Mouse (Mus musculus): ENCODE results near the gene Zfp213.

Zfp213 gene

GRCm38 (mm10) chr17:23552896-23553633, 11.0 kb downstream of the Zfp213 start:
- no peak for TF ChIP-seq GATA4 (IDR thresholded peaks at IDR 0.05; ENCODE audit: insufficient replicate concordance, low read length)

GRCm38 (mm10) chr17:23551963-23552362, 12.1 kb downstream of the Zfp213 start:
- TF ChIP-seq GATA4 (IDR thresholded peaks at IDR 0.05; ENCODE audit: insufficient replicate concordance, low read length), result peak; percentile 68; the same call in 1 of the 2 replicates

- TF ChIP-seq GATA4 (IDR thresholded peaks at IDR 0.05; ENCODE audit: insufficient replicate concordance, low read length), result no peak
Measured at GRCm38 (mm10) chr17:23551416-23551815, 12.6 kb downstream of the Zfp213 start.

GRCm38 (mm10) chr17:23550856-23551255, 13.2 kb downstream of the Zfp213 start:
- no peak for TF ChIP-seq GATA4 (IDR thresholded peaks at IDR 0.05; ENCODE audit: insufficient replicate concordance, low read length)

- TF ChIP-seq GATA4 (IDR thresholded peaks at IDR 0.05; ENCODE audit: insufficient replicate concordance, low read length), result peak; percentile 20; the same call in 1 of the 2 replicates
Measured at GRCm38 (mm10) chr17:23550188-23550791, 13.7 kb downstream of the Zfp213 start.

GRCm38 (mm10) chr17:23549441-23549840, 14.6 kb downstream of the Zfp213 start:
- TF ChIP-seq GATA4 (IDR thresholded peaks at IDR 0.05; ENCODE audit: insufficient replicate concordance, low read length), result no peak

- TF ChIP-seq GATA4 (IDR thresholded peaks at IDR 0.05; ENCODE audit: insufficient replicate concordance, low read length), result no peak; the same call in 1 of the 2 replicates
Measured at GRCm38 (mm10) chr17:23548615-23549014, 15.4 kb downstream of the Zfp213 start.

- TF ChIP-seq GATA4 (IDR thresholded peaks at IDR 0.05; ENCODE audit: insufficient replicate concordance, low read length), result no peak
Measured at GRCm38 (mm10) chr17:23547681-23548443, 16.2 kb downstream of the Zfp213 start.

GRCm38 (mm10) chr17:23546702-23547505, 17.1 kb downstream of the Zfp213 start:
- no peak for TF ChIP-seq GATA4 (IDR thresholded peaks at IDR 0.05; ENCODE audit: insufficient replicate concordance, low read length)

GRCm38 (mm10) chr17:23546333-23546701, 17.7 kb downstream of the Zfp213 start:
- no peak for TF ChIP-seq GATA4 (IDR thresholded peaks at IDR 0.05; ENCODE audit: insufficient replicate concordance, low read length)

- no peak for TF ChIP-seq GATA4 (IDR thresholded peaks at IDR 0.05; ENCODE audit: insufficient replicate concordance, low read length)
Measured at GRCm38 (mm10) chr17:23545841-23546240, 18.2 kb downstream of the Zfp213 start.

- TF ChIP-seq GATA4 (IDR thresholded peaks at IDR 0.05; ENCODE audit: insufficient replicate concordance, low read length), result no peak
Measured at GRCm38 (mm10) chr17:23544766-23545165, 19.3 kb downstream of the Zfp213 start.

GRCm38 (mm10) chr17:23543983-23544382, 20.1 kb downstream of the Zfp213 start:
- TF ChIP-seq GATA4 (IDR thresholded peaks at IDR 0.05; ENCODE audit: insufficient replicate concordance, low read length), result no peak

- no peak for TF ChIP-seq GATA4 (IDR thresholded peaks at IDR 0.05; ENCODE audit: insufficient replicate concordance, low read length)
Measured at GRCm38 (mm10) chr17:23543325-23543724, 20.7 kb downstream of the Zfp213 start.

- no peak for TF ChIP-seq GATA4 (IDR thresholded peaks at IDR 0.05; ENCODE audit: insufficient replicate concordance, low read length)
Measured at GRCm38 (mm10) chr17:23542835-23543234, 21.2 kb downstream of the Zfp213 start.
